Mouse (Mus musculus) ES-Bruce4 (cell line): ENCODE measurements around the gene Ncs1. TPM values are rescaled to one million over a fixed set of nuclear protein-coding genes. Genes with fewer than 3 reads are reported as not detected.

Experiments used
- H3K27ac ChIP-seq: 2 replicates; pipeline ENCODE4 v1.5.1; 2012; ENCODE audit warnings: low read length, inconsistent platforms; ENCODE audit not compliant: insufficient read depth
- H3K27me3 ChIP-seq: 2 replicates; pipeline ENCODE4 v1.6.1; 2012; ENCODE audit warnings: mild to moderate bottlenecking, low read length, inconsistent platforms; ENCODE audit not compliant: control insufficient read depth, poor library complexity, insufficient read depth, severe bottlenecking
- H3K36me3 ChIP-seq: 2 replicates; pipeline ENCODE4 v1.6.1; 2012; ENCODE audit warnings: inconsistent platforms, mild to moderate bottlenecking, low read length, moderate library complexity; ENCODE audit not compliant: control insufficient read depth, poor library complexity, insufficient read depth, severe bottlenecking
- H3K4me1 ChIP-seq: one replicate; pipeline ENCODE4 v1.8.1; 2011; ENCODE audit warnings: low read length; ENCODE audit not compliant: control insufficient read depth, insufficient read depth
- H3K4me3 ChIP-seq: 2 replicates; pipeline ENCODE4 v1.5.1; 2011; ENCODE audit warnings: low read depth, mild to moderate bottlenecking, low read length
- H3K9ac ChIP-seq: 2 replicates; pipeline ENCODE4 v1.6.1; 2012; ENCODE audit warnings: low read depth, mild to moderate bottlenecking, inconsistent platforms; ENCODE audit not compliant: poor library complexity, severe bottlenecking
- H3K9me3 ChIP-seq: replicated peaks from 2 replicates; pipeline ENCODE4 v1.6.1; 2012; ENCODE audit warnings: mild to moderate bottlenecking, low read length, inconsistent platforms; ENCODE audit not compliant: control insufficient read depth, poor library complexity, insufficient read depth, severe bottlenecking
- CTCF ChIP-seq: IDR thresholded peaks from one replicate; pipeline ENCODE4 v1.8.1; 2011; ENCODE audit warnings: low read depth, low read length
- EP300 ChIP-seq: IDR thresholded peaks from 2 replicates; pipeline ENCODE4 v1.6.1; 2011; ENCODE audit warnings: low read depth, low read length; ENCODE audit not compliant: insufficient read depth
- POLR2A ChIP-seq: IDR thresholded peaks from one replicate; pipeline ENCODE4 v1.8.1; 2011; ENCODE audit warnings: low read length; ENCODE audit not compliant: insufficient read depth
- polyA plus RNA-seq: library from polyadenylated mRNA; stranded (reverse); fragments of >200 nt; gene quantifications from 2 replicates; pipeline ENCODE4 v1.2.4, GENCODE M21; 2011; ENCODE audit warnings: low read depth; ENCODE audit not compliant: missing spikeins, insufficient read depth, insufficient read length

Ncs1 gene
- polyA plus RNA-seq, 1 experiment = 6.2 TPM

GRCm38 (mm10) chr2:31246251-31246971 is 788 bp downstream of the Ncs1 start:
- H3K9ac ChIP-seq = peak overlapping the region; percentile 87
- H3K27me3 ChIP-seq = no peaks in the 10 kb centered on the region
- no peaks in the 10 kb centered on the region for H3K36me3 ChIP-seq
- H3K4me3 ChIP-seq = peak overlapping the region; percentile 67
- no peaks in the 10 kb centered on the region for H3K9me3 ChIP-seq
- TF ChIP-seq CTCF (peak; percentile 6), EP300 (no peak)
- peaks cover 8% of the 10 kb centered on the region for H3K4me1 ChIP-seq
- H3K27ac ChIP-seq = no peak overlapping the region

DNA sequence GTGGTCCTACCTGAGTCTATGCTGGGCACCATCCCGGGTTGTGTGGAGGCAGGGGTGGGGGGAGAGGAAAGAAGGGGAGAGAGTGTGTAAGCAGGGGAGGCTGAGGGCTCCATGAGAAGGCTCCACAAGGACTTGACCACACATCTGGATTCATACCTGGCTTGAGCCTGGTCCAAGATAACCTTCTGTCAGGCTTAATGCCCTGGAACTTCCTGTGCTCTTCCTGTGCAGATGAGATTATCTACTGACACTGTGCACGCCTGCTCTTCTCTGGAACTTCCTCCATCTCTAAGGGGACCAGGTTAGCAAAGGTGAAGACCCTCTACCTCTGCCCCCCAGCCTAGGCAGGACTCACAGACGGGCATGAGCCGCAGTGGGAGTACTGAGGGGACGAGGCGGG is 3.2 kb downstream of the Ncs1 start:
- no peaks in the 10 kb centered on the region for H3K4me1 ChIP-seq
- H3K36me3 ChIP-seq = no peaks in the 10 kb centered on the region
- H3K27me3 ChIP-seq = no peaks in the 10 kb centered on the region
- no peaks in the 10 kb centered on the region for H3K9me3 ChIP-seq
- TF ChIP-seq CTCF (no peak), EP300 (no peak), POLR2A (no peak)
- H3K4me3 ChIP-seq = no peak overlapping the region
- no peak overlapping the region for H3K9ac ChIP-seq
- H3K27ac ChIP-seq = no peak overlapping the region

- no peaks in the 10 kb centered on the region for H3K4me1 ChIP-seq
- H3K27me3 ChIP-seq = no peaks in the 10 kb centered on the region
- no peak overlapping the region for H3K9ac ChIP-seq
- H3K9me3 ChIP-seq = no peaks in the 10 kb centered on the region
- no peak overlapping the region for H3K27ac ChIP-seq
- no peak overlapping the region for H3K4me3 ChIP-seq
- H3K36me3 ChIP-seq = no peaks in the 10 kb centered on the region
- no peak for TF ChIP-seq EP300
- TF ChIP-seq POLR2A = no peak
- no peak for TF ChIP-seq CTCF
Measured at GRCm38 (mm10) chr2:31252167-31252566, 6.5 kb downstream of the Ncs1 start.

- H3K4me3 ChIP-seq = no peak overlapping the region
- H3K4me1 ChIP-seq = no peaks in the 10 kb centered on the region
- H3K9me3 ChIP-seq = no peaks in the 10 kb centered on the region
- no peak overlapping the region for H3K9ac ChIP-seq
- no peak for TF ChIP-seq EP300
- no peak for TF ChIP-seq CTCF
- no peak for TF ChIP-seq POLR2A
- H3K36me3 ChIP-seq = no peaks in the 10 kb centered on the region
- no peak overlapping the region for H3K27ac ChIP-seq
- no peaks in the 10 kb centered on the region for H3K27me3 ChIP-seq
Measured at GRCm38 (mm10) chr2:31253463-31253862, 7.8 kb downstream of the Ncs1 start.

DNA sequence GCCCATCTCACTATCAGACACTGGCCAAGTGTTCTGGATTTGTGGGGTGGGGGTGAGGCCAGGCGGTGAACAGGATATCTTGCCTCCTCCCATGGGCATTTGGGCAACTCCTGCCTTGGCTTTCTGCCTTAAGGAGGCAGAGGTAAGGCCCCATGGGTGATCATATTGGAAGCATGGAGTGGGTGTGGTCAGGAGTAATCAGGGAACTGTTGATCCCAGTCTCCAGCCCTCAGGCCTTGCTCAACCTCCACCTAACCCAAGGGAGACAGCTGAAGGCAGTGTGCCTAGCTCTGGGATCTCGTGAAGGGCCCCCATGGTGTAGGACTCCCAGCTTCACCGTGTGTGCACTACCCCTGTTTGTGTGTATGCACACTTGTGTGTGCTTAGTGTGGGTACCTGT is 9.2 kb downstream of the Ncs1 start:
- TF ChIP-seq EP300 (no peak), POLR2A (no peak), CTCF (no peak)

More for the DNA sequence above, 9.2 kb downstream of the Ncs1 start:
- no peaks in the 10 kb centered on the region for H3K4me1 ChIP-seq
- no peak overlapping the region for H3K27ac ChIP-seq
- H3K9me3 ChIP-seq = no peaks in the 10 kb centered on the region
- H3K36me3 ChIP-seq = no peaks in the 10 kb centered on the region
- no peak overlapping the region for H3K9ac ChIP-seq
- H3K27me3 ChIP-seq = no peaks in the 10 kb centered on the region
- no peak overlapping the region for H3K4me3 ChIP-seq
